Comparison of ENCODE assay signal across 8 mouse cellular contexts in genomic region chr6:100731996-100732375, GRCm38 (mm10). TPM values are rescaled to one million over a fixed set of nuclear protein-coding genes. Genes with fewer than 3 reads are reported as not detected.
DNase-seq lines count a peak whose midpoint lies in the region; ATAC-seq and TF ChIP-seq lines count a peak whose summit lies in the region.
"Had no signal": no experiment of that assay in that cellular context is flagged by ENCODE, and none has a peak within 500 bp of the region (broad histone marks: within the 10 kb centered on the region; RNA-seq: fewer than 3 reads in every experiment).

No protein-coding gene starts in this region.

- ATAC-seq in limb, embryonic 13.5 days (ENCODE audit: low FRiP score, low read depth), result peak; percentile 68

- DNase-seq in urinary bladder, postnatal 25 days (ENCODE audit: low spot score), result peak; percentile 35
- DNase-seq in urinary bladder, postnatal 10 days (ENCODE audit: low spot score), result no peak
- DNase-seq in gastrocnemius, adult 18-20 months (ENCODE audit: low spot score), result peak; percentile 86
- DNase-seq in kidney, adult 8-10 months, result peak; percentile 3 to 11
- DNase-seq in urinary bladder, postnatal 36 days (ENCODE audit: low spot score in 2 of 2), result peak; percentile 70 to 84
- no peak for DNase-seq in thymus, adult 2 months
- DNase-seq: liver, embryonic 13.5 days had no signal

- no peak overlapping the region for H3K4me3 ChIP-seq in limb, embryonic 13.5 days
- no peak overlapping the region for H3K4me3 ChIP-seq in thymus, adult 2 months (ENCODE audit: control insufficient read depth, insufficient read depth, low read length)
- H3K4me3 ChIP-seq: liver, embryonic 13.5 days had no signal

- WGBS in limb, embryonic 13.5 days, result 18% methylated on average over 9 of the region's 9 CpGs
- 66% methylated on average over 9 of the region's 9 CpGs for WGBS in thymus, adult 2 months

- peaks cover 17% of the 10 kb centered on the region for H3K36me3 ChIP-seq in limb, embryonic 13.5 days
- H3K36me3 ChIP-seq in thymus, adult 2 months (ENCODE audit: control insufficient read depth, insufficient read depth, low read length), result no peaks in the 10 kb centered on the region
- H3K36me3 ChIP-seq: liver, embryonic 13.5 days had no signal

- H3K9ac ChIP-seq in limb, embryonic 13.5 days, result no peak overlapping the region
- H3K9ac ChIP-seq: liver, embryonic 13.5 days had no signal

- H3K4me1 ChIP-seq in limb, embryonic 13.5 days, result peaks cover 44% of the 10 kb centered on the region
- no peaks in the 10 kb centered on the region for H3K4me1 ChIP-seq in thymus, adult 2 months (replicated peaks; ENCODE audit: control insufficient read depth, insufficient read depth, low read length)
- H3K4me1 ChIP-seq: liver, embryonic 13.5 days had no signal

- H3K27me3 ChIP-seq in limb, embryonic 13.5 days, result no peaks in the 10 kb centered on the region
- H3K27me3 ChIP-seq in thymus, adult 2 months (ENCODE audit: control insufficient read depth, insufficient read depth, low read length), result no peaks in the 10 kb centered on the region; the same call in 1 of the 2 replicates
- H3K27me3 ChIP-seq: liver, embryonic 13.5 days had no signal

- H3K4me2 ChIP-seq in limb, embryonic 13.5 days (replicated peaks), result peak overlapping the region; percentile 45
- H3K4me2 ChIP-seq: liver, embryonic 13.5 days had no signal

- H3K27ac ChIP-seq in limb, embryonic 13.5 days, result peak overlapping the region; percentile 81
- H3K27ac ChIP-seq in thymus, adult 2 months (ENCODE audit: control insufficient read depth, insufficient read depth, low read length), result no peak overlapping the region
- H3K27ac ChIP-seq: liver, embryonic 13.5 days had no signal

- no peak for TF ChIP-seq POLR2A in thymus, adult 2 months (IDR thresholded peaks at IDR 0.05; ENCODE audit: control insufficient read depth, extremely low read depth, insufficient read depth, low read length, poor library complexity)

- H3K9me3 ChIP-seq in limb, embryonic 13.5 days, result no peaks in the 10 kb centered on the region
- H3K9me3 ChIP-seq: liver, embryonic 13.5 days had no signal

- TF ChIP-seq CTCF in thymus, adult 2 months (IDR thresholded peaks at IDR 0.05; ENCODE audit: borderline replicate concordance, control insufficient read depth, extremely low read depth, insufficient read depth, low read length, poor library complexity), result no peak

RNA-seq across cellular contexts. Expression of gene Gxylt2, which starts 27.5 kb away (rescaled TPM):
- under 1 TPM; 0.32 to 0.66 TPM for total RNA-seq in gastrocnemius, adult 18-20 months (2021)
- polyA plus RNA-seq in limb, embryonic 13.5 days (2015; fragmentation: Nextera tagmentation; extraction: Ambion mirVana), result 21.2 and 23.5 TPM in 2 replicates
- 0.82 and 2.2 TPM in 2 replicates for polyA plus RNA-seq in thymus, adult 2 months (2012; rRNA removed)

Comparison
In these comparisons a context has a peak if more than half of its experiments do, and no peak if none do; other contexts are left out.
1. DNase-seq: peak in urinary bladder, postnatal 25 days (single experiment), gastrocnemius, adult 18-20 months (single experiment), kidney, adult 8-10 months (2 of 2) and urinary bladder, postnatal 36 days (2 of 2); none in urinary bladder, postnatal 10 days (single experiment) and thymus, adult 2 months (single experiment).